Mouse (Mus musculus): ENCODE data around the gene Cux1.

DNA sequence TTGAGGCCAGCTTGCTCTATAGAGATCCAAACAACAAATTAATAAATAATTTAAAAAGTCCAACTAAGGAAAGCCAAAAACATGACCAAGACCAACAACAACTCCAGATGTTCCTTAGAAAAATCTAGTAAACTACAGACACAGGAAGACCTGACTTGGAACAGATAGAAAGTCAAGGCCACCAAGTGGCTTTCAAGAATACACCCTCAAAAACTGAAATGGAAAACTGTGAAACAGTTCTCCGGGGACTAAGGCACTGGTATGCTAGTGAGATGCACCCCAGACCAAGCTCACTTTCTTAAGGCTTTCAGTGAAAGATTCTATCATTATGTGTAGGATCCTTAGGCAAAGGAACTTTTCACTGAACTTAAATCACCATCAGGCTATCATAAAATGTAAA, 5.6 kb downstream of the Cux1 start:
- TF ChIP-seq POLR2A (IDR thresholded peaks at IDR 0.05; ENCODE audit: borderline replicate concordance, control insufficient read depth, low read depth, low read length) (no peak), CTCF (IDR thresholded peaks at IDR 0.05; ENCODE audit: control insufficient read depth, insufficient read depth, low read length) (no peak)
